Mouse (Mus musculus): Measurements from ENCODE around the gene Ntng1.

DNA sequence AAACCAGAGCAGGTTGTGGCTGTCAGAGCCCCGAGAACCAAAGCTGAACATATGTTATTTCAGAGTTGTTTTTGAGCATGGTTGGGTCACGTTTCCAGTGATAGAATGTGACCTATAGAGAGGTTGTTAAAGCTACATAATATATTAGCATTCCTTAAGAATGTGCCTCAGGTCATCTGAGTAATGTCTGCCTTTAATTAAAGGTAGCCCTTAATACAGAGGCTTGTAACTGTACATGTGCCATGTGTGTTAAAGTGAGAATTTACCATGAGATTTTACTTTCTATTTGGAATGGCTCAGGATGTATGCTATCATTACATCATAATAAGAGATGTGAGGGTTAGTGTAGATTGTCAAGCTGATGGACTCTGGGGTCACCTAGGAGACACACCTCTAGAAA lies 368.6 kb downstream of the Ntng1 start:
- no peak for TF ChIP-seq POLR2A (IDR thresholded peaks at IDR 0.05; ENCODE audit: extremely low read depth, insufficient read depth, low read length)
- TF ChIP-seq CTCF (IDR thresholded peaks at IDR 0.05; ENCODE audit: low read depth, low read length), result no peak
